Mouse (Mus musculus): ENCODE data around the gene Pth2. TPM values are rescaled to one million over a fixed set of nuclear protein-coding genes. Genes with fewer than 3 reads are reported as not detected.

Pth2 gene
- total and polyA plus RNA-seq, 2 experiments from 2014 or later, result not detected

GRCm38 (mm10) chr7:45231192-45231591 is 50.4 kb downstream of the Pth2 start:
- H3K36me3 ChIP-seq (replicated peaks; ENCODE audit: control insufficient read depth, insufficient read depth, low read length), result peaks cover 60% of the 10 kb centered on the region
- DNase-seq (ENCODE audit: low spot score), result no peak
- H3K9me3 ChIP-seq (replicated peaks; ENCODE audit: control insufficient read depth, low read length), result no peaks in the 10 kb centered on the region
- ATAC-seq (ENCODE audit: insufficient read depth, low read depth), result no peak
- H3K9ac ChIP-seq (replicated peaks; ENCODE audit: low read depth, low read length), result no peak overlapping the region
- H3K4me2 ChIP-seq (ENCODE audit: low read depth, low read length), result no peak overlapping the region
- no peak overlapping the region for H3K4me3 ChIP-seq (ENCODE audit: low read depth, low read length)
- 87% methylated on average over 12 of the region's 12 CpGs for WGBS
- no peaks in the 10 kb centered on the region for H3K27me3 ChIP-seq (ENCODE audit: control insufficient read depth, insufficient read depth, low read length)
- peaks cover 17% of the 10 kb centered on the region for H3K4me1 ChIP-seq (ENCODE audit: control insufficient read depth, insufficient read depth)
- TF ChIP-seq CTCF (IDR thresholded peaks at IDR 0.05; ENCODE audit: low read depth) (no peak), EP300 (IDR thresholded peaks at IDR 0.05; ENCODE audit: low read depth) (no peak)
- no peak overlapping the region for H3K27ac ChIP-seq (ENCODE audit: low read depth)

Small RNA genes lying within 50 kb of the gene (microRNA-seq; reads per million reads assigned to microRNA genes)
- gene Mir7055, result not detected

Other genes starting within 250 kb of the Pth2 start
Only the 30 nearest of the 34 such genes appear.
- 7.5 and 12.7 TPM in 2 replicates for gene Cpt1c, start 206.1 kb upstream of the Pth2 start, total RNA-seq (2014; rRNA removed; ENCODE audit: low replicate concordance)
- 3.4 and 3.9 TPM in 2 replicates for gene Cpt1c, start 206.1 kb upstream of the Pth2 start, polyA plus RNA-seq (2015; fragmentation: Nextera tagmentation; extraction: Ambion mirVana)
- 152 and 173 TPM in 2 replicates for gene Prmt1, start 194.4 kb upstream of the Pth2 start, total RNA-seq (2014; rRNA removed; ENCODE audit: low replicate concordance)
- gene Prmt1, start 194.4 kb upstream of the Pth2 start, polyA plus RNA-seq (2015; fragmentation: Nextera tagmentation; extraction: Ambion mirVana), result 271 and 300 TPM in 2 replicates
- gene Irf3, start 183.3 kb upstream of the Pth2 start, total RNA-seq (2014; rRNA removed; ENCODE audit: low replicate concordance), result 31.7 and 61.1 TPM in 2 replicates
- gene Irf3, start 183.3 kb upstream of the Pth2 start, polyA plus RNA-seq (2015; fragmentation: Nextera tagmentation; extraction: Ambion mirVana), result 44.8 and 51.7 TPM in 2 replicates
- 20.3 and 22.0 TPM in 2 replicates for gene Bcl2l12, start 182.3 kb upstream of the Pth2 start, total RNA-seq (2014; rRNA removed; ENCODE audit: low replicate concordance)
- 25.5 and 27.5 TPM in 2 replicates for gene Bcl2l12, start 182.3 kb upstream of the Pth2 start, polyA plus RNA-seq (2015; fragmentation: Nextera tagmentation; extraction: Ambion mirVana)
- gene Scaf1, start 164.6 kb upstream of the Pth2 start, total RNA-seq (2014; rRNA removed; ENCODE audit: low replicate concordance), result 37.8 and 38.9 TPM in 2 replicates
- gene Scaf1, start 164.6 kb upstream of the Pth2 start, polyA plus RNA-seq (2015; fragmentation: Nextera tagmentation; extraction: Ambion mirVana), result 15.9 and 17.9 TPM in 2 replicates
- gene Rras, start 163.0 kb upstream of the Pth2 start, total RNA-seq (2014; rRNA removed; ENCODE audit: low replicate concordance), result 38.4 and 62.0 TPM in 2 replicates
- gene Rras, start 163.0 kb upstream of the Pth2 start, polyA plus RNA-seq (2015; fragmentation: Nextera tagmentation; extraction: Ambion mirVana), result 85.7 and 90.0 TPM in 2 replicates
- 5.4 and 12.5 TPM in 2 replicates for gene Prr12, start 128.1 kb upstream of the Pth2 start, total RNA-seq (2014; rRNA removed; ENCODE audit: low replicate concordance)
- 3.8 TPM in 2 replicates for gene Prr12, start 128.1 kb upstream of the Pth2 start, polyA plus RNA-seq (2015; fragmentation: Nextera tagmentation; extraction: Ambion mirVana)
- gene Nosip, start 118.6 kb upstream of the Pth2 start, total RNA-seq (2014; rRNA removed; ENCODE audit: low replicate concordance), result 21.5 and 73.9 TPM in 2 replicates
- gene Nosip, start 118.6 kb upstream of the Pth2 start, polyA plus RNA-seq (2015; fragmentation: Nextera tagmentation; extraction: Ambion mirVana), result 38.2 and 43.7 TPM in 2 replicates
- gene Prrg2, start 118.3 kb upstream of the Pth2 start, total RNA-seq (2014; rRNA removed; ENCODE audit: low replicate concordance), result 8.3 and 22.0 TPM in 2 replicates
- gene Prrg2, start 118.3 kb upstream of the Pth2 start, polyA plus RNA-seq (2015; fragmentation: Nextera tagmentation; extraction: Ambion mirVana), result 12.4 and 13.3 TPM in 2 replicates
- gene Rcn3, start 88.8 kb upstream of the Pth2 start, total RNA-seq (2014; rRNA removed; ENCODE audit: low replicate concordance), result 125 and 141 TPM in 2 replicates
- gene Rcn3, start 88.8 kb upstream of the Pth2 start, polyA plus RNA-seq (2015; fragmentation: Nextera tagmentation; extraction: Ambion mirVana), result 100 and 108 TPM in 2 replicates
- gene Fcgrt, start 77.1 kb upstream of the Pth2 start, total RNA-seq (2014; rRNA removed; ENCODE audit: low replicate concordance), result 48.9 and 51.6 TPM in 2 replicates
- gene Fcgrt, start 77.1 kb upstream of the Pth2 start, polyA plus RNA-seq (2015; fragmentation: Nextera tagmentation; extraction: Ambion mirVana), result 59.5 and 67.9 TPM in 2 replicates
- gene Rps11, start 56.6 kb upstream of the Pth2 start, total RNA-seq (2014; rRNA removed; ENCODE audit: low replicate concordance), result 1,106 and 1,247 TPM in 2 replicates
- gene Rps11, start 56.6 kb upstream of the Pth2 start, polyA plus RNA-seq (2015; fragmentation: Nextera tagmentation; extraction: Ambion mirVana), result 730 and 757 TPM in 2 replicates
- gene Rpl13a, start 52.2 kb upstream of the Pth2 start, total RNA-seq (2014; rRNA removed; ENCODE audit: low replicate concordance), result 1,443 and 1,972 TPM in 2 replicates
- 780 and 809 TPM in 2 replicates for gene Rpl13a, start 52.2 kb upstream of the Pth2 start, polyA plus RNA-seq (2015; fragmentation: Nextera tagmentation; extraction: Ambion mirVana)
- 0.19 and 0.23 TPM in 2 replicates for gene Gm45713, start 44.8 kb upstream of the Pth2 start, total RNA-seq (2014; rRNA removed; ENCODE audit: low replicate concordance)
- gene Gm45713, start 44.8 kb upstream of the Pth2 start, polyA plus RNA-seq (2015; fragmentation: Nextera tagmentation; extraction: Ambion mirVana), result 0.29 and 0.78 TPM in 2 replicates
- gene Flt3l, start 44.6 kb upstream of the Pth2 start, total RNA-seq (2014; rRNA removed; ENCODE audit: low replicate concordance), result 8.1 and 23.3 TPM in 2 replicates
- gene Flt3l, start 44.6 kb upstream of the Pth2 start, polyA plus RNA-seq (2015; fragmentation: Nextera tagmentation; extraction: Ambion mirVana), result 1.8 and 2.0 TPM in 2 replicates
- 142 and 152 TPM in 2 replicates for gene Pih1d1, start 26.7 kb upstream of the Pth2 start, total RNA-seq (2014; rRNA removed; ENCODE audit: low replicate concordance)
- 56.3 and 60.0 TPM in 2 replicates for gene Pih1d1, start 26.7 kb upstream of the Pth2 start, polyA plus RNA-seq (2015; fragmentation: Nextera tagmentation; extraction: Ambion mirVana)
- gene Aldh16a1, start 26.4 kb upstream of the Pth2 start, total RNA-seq (2014; rRNA removed; ENCODE audit: low replicate concordance), result 29.2 and 40.1 TPM in 2 replicates
- gene Aldh16a1, start 26.4 kb upstream of the Pth2 start, polyA plus RNA-seq (2015; fragmentation: Nextera tagmentation; extraction: Ambion mirVana), result 18.2 and 22.8 TPM in 2 replicates
- gene Slc17a7, start 17.0 kb upstream of the Pth2 start, total RNA-seq (2014; rRNA removed; ENCODE audit: low replicate concordance), result 7.5 and 12.7 TPM in 2 replicates
- 4.3 and 5.4 TPM in 2 replicates for gene Slc17a7, start 17.0 kb upstream of the Pth2 start, polyA plus RNA-seq (2015; fragmentation: Nextera tagmentation; extraction: Ambion mirVana)
- gene Gfy, start 1.4 kb upstream of the Pth2 start, total RNA-seq (2014; rRNA removed; ENCODE audit: low replicate concordance), result not detected in 2 replicates
- not detected in 2 replicates for gene Gfy, start 1.4 kb upstream of the Pth2 start, polyA plus RNA-seq (2015; fragmentation: Nextera tagmentation; extraction: Ambion mirVana)
- not detected in 2 replicates for gene Ccdc155, start 23.9 kb downstream of the Pth2 start, total RNA-seq (2014; rRNA removed; ENCODE audit: low replicate concordance)
- gene Ccdc155, start 23.9 kb downstream of the Pth2 start, polyA plus RNA-seq (2015; fragmentation: Nextera tagmentation; extraction: Ambion mirVana), result 0.14 and 0.25 TPM in 2 replicates
- not detected in 2 replicates for gene Dkkl1, start 31.2 kb downstream of the Pth2 start, total RNA-seq (2014; rRNA removed; ENCODE audit: low replicate concordance)
- 0.27 TPM in 1 of 2 replicates, not detected in the other for gene Dkkl1, start 31.2 kb downstream of the Pth2 start, polyA plus RNA-seq (2015; fragmentation: Nextera tagmentation; extraction: Ambion mirVana)
- 50.6 and 72.2 TPM in 2 replicates for gene Tead2, start 34.8 kb downstream of the Pth2 start, total RNA-seq (2014; rRNA removed; ENCODE audit: low replicate concordance)
- 41.1 and 42.8 TPM in 2 replicates for gene Tead2, start 34.8 kb downstream of the Pth2 start, polyA plus RNA-seq (2015; fragmentation: Nextera tagmentation; extraction: Ambion mirVana)
- 0.97 TPM in 1 of 2 replicates, not detected in the other for gene Cd37, start 58.1 kb downstream of the Pth2 start, total RNA-seq (2014; rRNA removed; ENCODE audit: low replicate concordance)
- gene Cd37, start 58.1 kb downstream of the Pth2 start, polyA plus RNA-seq (2015; fragmentation: Nextera tagmentation; extraction: Ambion mirVana), result 1.9 and 2.3 TPM in 2 replicates
- gene Slc6a16, start 60.1 kb downstream of the Pth2 start, total RNA-seq (2014; rRNA removed; ENCODE audit: low replicate concordance), result not detected in 2 replicates
- gene Slc6a16, start 60.1 kb downstream of the Pth2 start, polyA plus RNA-seq (2015; fragmentation: Nextera tagmentation; extraction: Ambion mirVana), result 0.10 TPM in 1 of 2 replicates, not detected in the other
- not detected in 2 replicates for gene Slc6a21, start 96.5 kb downstream of the Pth2 start, total RNA-seq (2014; rRNA removed; ENCODE audit: low replicate concordance)
- not detected in 2 replicates for gene Slc6a21, start 96.5 kb downstream of the Pth2 start, polyA plus RNA-seq (2015; fragmentation: Nextera tagmentation; extraction: Ambion mirVana)
- 15.8 and 44.0 TPM in 2 replicates for gene Trpm4, start 152.8 kb downstream of the Pth2 start, total RNA-seq (2014; rRNA removed; ENCODE audit: low replicate concordance)
- 14.2 and 15.2 TPM in 2 replicates for gene Trpm4, start 152.8 kb downstream of the Pth2 start, polyA plus RNA-seq (2015; fragmentation: Nextera tagmentation; extraction: Ambion mirVana)
- gene Hrc, start 154.3 kb downstream of the Pth2 start, total RNA-seq (2014; rRNA removed; ENCODE audit: low replicate concordance), result 38.8 and 39.7 TPM in 2 replicates
- gene Hrc, start 154.3 kb downstream of the Pth2 start, polyA plus RNA-seq (2015; fragmentation: Nextera tagmentation; extraction: Ambion mirVana), result 43.8 and 45.9 TPM in 2 replicates
- gene Ppfia3, start 186.0 kb downstream of the Pth2 start, total RNA-seq (2014; rRNA removed; ENCODE audit: low replicate concordance), result 0.15 and 1.8 TPM in 2 replicates
- gene Ppfia3, start 186.0 kb downstream of the Pth2 start, polyA plus RNA-seq (2015; fragmentation: Nextera tagmentation; extraction: Ambion mirVana), result 0.58 and 0.68 TPM in 2 replicates
- 0.46 TPM in 1 of 2 replicates, not detected in the other for gene Lin7b, start 189.6 kb downstream of the Pth2 start, total RNA-seq (2014; rRNA removed; ENCODE audit: low replicate concordance)
- gene Lin7b, start 189.6 kb downstream of the Pth2 start, polyA plus RNA-seq (2015; fragmentation: Nextera tagmentation; extraction: Ambion mirVana), result 2.2 and 2.3 TPM in 2 replicates
- gene Snrnp70, start 214.7 kb downstream of the Pth2 start, total RNA-seq (2014; rRNA removed; ENCODE audit: low replicate concordance), result 141 and 162 TPM in 2 replicates
- gene Snrnp70, start 214.7 kb downstream of the Pth2 start, polyA plus RNA-seq (2015; fragmentation: Nextera tagmentation; extraction: Ambion mirVana), result 79.7 and 80.3 TPM in 2 replicates

Measured in heart, postnatal 0 days (tissue).